Mouse (Mus musculus) cortical plate, adult 2 months (tissue): ENCODE measurements around the gene Nos1. TPM values are rescaled to one million over a fixed set of nuclear protein-coding genes. Genes with fewer than 3 reads are reported as not detected.

Source experiments
- H3K27ac ChIP-seq: fragments of 200-500 bp; 2 replicates; pipeline ENCODE4 v1.5.1; 2012; ENCODE audit warnings: low read length, control low read depth, inconsistent platforms; ENCODE audit not compliant: insufficient read depth
- H3K4me1 ChIP-seq: fragments of 200-500 bp; 2 replicates; pipeline ENCODE4 v1.6.1; 2011; ENCODE audit warnings: low read length; ENCODE audit not compliant: control insufficient read depth, insufficient read depth
- H3K4me3 ChIP-seq: fragments of 200-500 bp; 2 replicates; pipeline ENCODE4 v1.5.1; 2011; ENCODE audit warnings: mild to moderate bottlenecking, low read length, control low read depth; ENCODE audit not compliant: insufficient read depth
- CTCF ChIP-seq: fragments of 200-500 bp; IDR thresholded peaks from 2 replicates; pipeline ENCODE4 v1.5.1; 2011; ENCODE audit warnings: mild to moderate bottlenecking, control low read depth, low read length; ENCODE audit not compliant: insufficient read depth; ENCODE audit errors: extremely low read depth
- POLR2A ChIP-seq: fragments of 200-500 bp; IDR thresholded peaks from 2 replicates; pipeline ENCODE4 v1.6.1; 2011; ENCODE audit warnings: mild to moderate bottlenecking, low read length, control low read depth; ENCODE audit not compliant: insufficient read depth; ENCODE audit errors: extremely low read depth
- polyA plus RNA-seq: library from polyadenylated mRNA; depleted of rRNA; stranded (reverse); fragments of >200 nt; gene quantifications from 2 replicates; pipeline ENCODE4 v1.2.3, GENCODE M21; 2012

Nos1 gene
- polyA plus RNA-seq, 1 experiment, result 8.8 TPM

- H3K4me3 ChIP-seq, result no peak overlapping the region
- TF ChIP-seq CTCF (no peak), POLR2A (no peak)
- H3K4me1 ChIP-seq, result peaks cover 2% of the 10 kb centered on the region; the same call in 1 of the 2 replicates
- H3K27ac ChIP-seq, result no peak overlapping the region
Measured at GRCm38 (mm10) chr5:117987891-117988290, 207.1 kb downstream of the Nos1 start.

GRCm38 (mm10) chr5:117988367-117988766 is 207.5 kb downstream of the Nos1 start:
- Histone ChIP-seq H3K27ac (no peak overlapping the region), H3K4me1 (peaks cover 2% of the 10 kb centered on the region; the same call in 1 of the 2 replicates), H3K4me3 (no peak overlapping the region)
- no peak for TF ChIP-seq CTCF
- TF ChIP-seq POLR2A, result no peak

GRCm38 (mm10) chr5:117989773-117990172 is 208.9 kb downstream of the Nos1 start:
- H3K27ac ChIP-seq, result no peak overlapping the region
- no peak for TF ChIP-seq CTCF
- no peak for TF ChIP-seq POLR2A
- peaks cover 3% of the 10 kb centered on the region; the same call in 1 of the 2 replicates for H3K4me1 ChIP-seq
- no peak overlapping the region for H3K4me3 ChIP-seq

GRCm38 (mm10) chr5:117990957-117991356 is 210.1 kb downstream of the Nos1 start:
- Histone ChIP-seq H3K27ac (no peak overlapping the region), H3K4me1 (peaks cover 3% of the 10 kb centered on the region; the same call in 1 of the 2 replicates), H3K4me3 (no peak overlapping the region)
- TF ChIP-seq CTCF (no peak), POLR2A (no peak)

- Histone ChIP-seq H3K4me3 (no peak overlapping the region), H3K4me1 (peaks cover 3% of the 10 kb centered on the region; the same call in 1 of the 2 replicates), H3K27ac (no peak overlapping the region)
- TF ChIP-seq CTCF (no peak), POLR2A (no peak)
Measured at GRCm38 (mm10) chr5:117993550-117993949, 212.7 kb downstream of the Nos1 start.

GRCm38 (mm10) chr5:117995372-117995901 is 214.6 kb downstream of the Nos1 start:
- Histone ChIP-seq H3K27ac (no peak overlapping the region), H3K4me3 (no peak overlapping the region), H3K4me1 (peaks cover 7% of the 10 kb centered on the region)
- no peak for TF ChIP-seq POLR2A
- TF ChIP-seq CTCF, result no peak

- Histone ChIP-seq H3K4me1 (peaks cover 7% of the 10 kb centered on the region), H3K27ac (no peak overlapping the region), H3K4me3 (no peak overlapping the region)
- no peak for TF ChIP-seq CTCF
- no peak for TF ChIP-seq POLR2A
Measured at GRCm38 (mm10) chr5:117995911-117996310, 215.1 kb downstream of the Nos1 start.

- no peak for TF ChIP-seq POLR2A
- no peak for TF ChIP-seq CTCF
- H3K4me3 ChIP-seq, result no peak overlapping the region
- H3K27ac ChIP-seq, result no peak overlapping the region
- H3K4me1 ChIP-seq, result peaks cover 7% of the 10 kb centered on the region
Measured at GRCm38 (mm10) chr5:117996581-117996980, 215.7 kb downstream of the Nos1 start.

GRCm38 (mm10) chr5:117997434-117997970 is 216.7 kb downstream of the Nos1 start:
- TF ChIP-seq POLR2A, result no peak
- TF ChIP-seq CTCF, result no peak
- Histone ChIP-seq H3K4me3 (no peak overlapping the region), H3K4me1 (peaks cover 7% of the 10 kb centered on the region), H3K27ac (no peak overlapping the region)

- no peak overlapping the region for H3K4me3 ChIP-seq
- H3K4me1 ChIP-seq, result peaks cover 9% of the 10 kb centered on the region
- no peak for TF ChIP-seq CTCF
- TF ChIP-seq POLR2A, result no peak
- peak overlapping the region; percentile 68 for H3K27ac ChIP-seq
Measured at GRCm38 (mm10) chr5:117999061-117999460, 218.2 kb downstream of the Nos1 start.
